Mouse (Mus musculus): ENCODE results near the gene Msantd2. TPM values are rescaled to one million over a fixed set of nuclear protein-coding genes. Genes with fewer than 3 reads are reported as not detected.

The Msantd2 gene
- 3.1 and 4.4 TPM in 2 replicates for polyA plus RNA-seq (2021; fragmentation: Nextera tagmentation)
- long read RNA-seq, experiment 1, partial matches to known transcripts: 0 of 10 reads
- long read RNA-seq, experiment 1, other reads (novel, unspliced or antisense): 7 of 10 reads
- long read RNA-seq, experiment 2, partial matches to known transcripts: 0 of 2 reads
- long read RNA-seq, experiment 2, other reads (novel, unspliced or antisense): 2 of 2 reads

GRCm38 (mm10) chr9:37488611-37489396, at the start of gene Msantd2:
Msantd2 (plus strand) TSS chr9:37489319.

DNA sequence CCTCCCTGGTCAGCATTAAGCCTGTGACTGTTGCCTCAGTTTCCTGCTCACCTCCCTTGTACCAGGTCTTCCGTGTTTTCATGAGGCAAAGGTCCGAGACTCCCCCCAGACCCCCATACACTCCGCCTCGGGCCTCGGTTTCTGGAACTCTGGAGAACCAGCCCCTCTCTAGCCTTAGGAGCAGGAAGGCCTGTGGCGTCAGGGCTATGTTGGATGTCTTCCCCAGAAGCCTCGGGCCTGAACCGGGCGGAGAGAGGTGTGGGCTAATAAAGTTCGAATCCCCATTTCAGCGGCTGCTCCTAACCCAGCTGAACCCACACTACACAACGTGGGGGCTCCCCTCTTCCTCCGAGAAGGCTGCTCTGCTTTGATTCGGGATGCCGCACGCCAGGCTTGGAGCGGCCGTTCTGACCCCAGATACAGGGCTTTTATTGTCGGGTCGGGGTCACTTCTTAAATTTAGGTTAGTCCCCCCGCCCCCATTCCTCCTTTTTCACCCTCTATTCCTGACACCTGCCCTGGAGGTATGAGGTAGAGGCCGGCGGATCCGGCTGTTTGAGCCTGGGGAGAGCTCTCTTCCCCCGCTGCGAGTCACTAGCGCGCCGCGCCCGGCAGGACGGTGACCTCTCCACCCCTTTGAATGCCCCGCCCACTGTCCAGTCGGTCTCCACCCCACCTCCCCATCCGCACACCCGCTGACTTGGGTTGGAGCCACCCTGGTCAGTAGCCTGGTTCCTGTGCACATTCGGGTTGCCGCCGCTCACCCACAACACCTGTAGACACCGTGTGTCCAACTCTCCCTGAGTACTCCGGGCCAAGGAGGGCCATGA, 38.5 kb downstream of the Msantd2 start, which contains the start of gene Esam:
Esam (plus strand) TSS at position 683 of the 829 bp plus-strand sequence.

DNA sequence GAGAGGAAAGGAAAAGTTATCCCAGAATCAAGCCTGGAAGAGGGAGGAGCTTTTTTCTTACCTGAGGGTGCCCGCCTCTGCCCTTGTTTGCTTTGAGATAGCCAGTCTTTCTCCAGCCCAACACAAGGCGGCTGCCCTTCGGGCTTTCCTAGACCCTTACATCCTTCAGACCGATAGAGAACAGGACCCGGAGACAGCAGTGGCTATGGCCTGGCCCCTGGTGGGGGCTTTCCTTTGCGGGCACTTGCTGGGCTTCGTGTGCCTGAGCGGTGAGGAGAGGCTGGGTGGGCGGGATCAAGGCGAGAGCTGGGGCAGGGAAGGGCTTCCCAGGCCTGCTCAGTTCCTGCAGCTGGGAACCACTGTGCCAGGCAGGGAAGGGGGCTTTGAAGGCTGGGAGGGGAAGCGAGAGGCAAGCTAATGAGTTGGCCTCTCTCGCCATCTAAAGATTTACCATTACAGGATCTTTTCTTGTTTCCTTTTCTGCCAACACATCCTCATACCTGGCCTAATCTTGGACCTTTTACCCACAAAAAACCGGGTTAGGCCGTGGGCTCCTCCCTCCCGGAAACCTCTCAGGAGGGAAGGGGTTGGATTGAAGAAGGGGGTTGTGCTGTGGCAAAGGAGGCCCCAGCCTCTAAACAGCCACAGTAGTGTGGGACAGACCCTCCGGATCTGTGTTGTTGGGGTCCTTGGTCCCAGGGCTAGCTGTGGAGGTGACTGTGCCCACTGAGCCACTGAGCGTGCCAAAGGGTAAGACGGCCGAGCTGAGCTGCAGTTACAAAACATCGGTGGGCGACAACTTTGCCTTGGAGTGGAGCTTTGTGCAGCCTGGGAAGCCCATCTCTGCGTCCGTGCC, 50.3 kb downstream of the Msantd2 start, which contains the start of gene Vsig2:
Vsig2 (plus strand) TSS at position 86 of the 856 bp plus-strand sequence.

GRCm38 (mm10) chr9:37552536-37553293, 63.6 kb downstream of the Msantd2 start, which contains the start of gene Nrgn:
Nrgn (minus strand) TSS chr9:37552904.

GRCm38 (mm10) chr9:37554838-37555748, 66.0 kb downstream of the Msantd2 start, which contains the start of gene Siae:
Siae (plus strand) TSS chr9:37555698.

Other genes starting within 250 kb of the Msantd2 start
- 1.3 and 1.5 TPM in 2 replicates for gene Slc37a2, start 233.6 kb upstream of the Msantd2 start, polyA plus RNA-seq (2021; fragmentation: Nextera tagmentation)
- gene Ccdc15, start 140.9 kb upstream of the Msantd2 start, polyA plus RNA-seq (2021; fragmentation: Nextera tagmentation): 1.1 and 1.4 TPM in 2 replicates
- 50.7 and 55.6 TPM in 2 replicates for gene Hepacam, start 122.0 kb upstream of the Msantd2 start, polyA plus RNA-seq (2021; fragmentation: Nextera tagmentation)
- gene Robo4, start 87.4 kb upstream of the Msantd2 start, polyA plus RNA-seq (2021; fragmentation: Nextera tagmentation): 0.65 and 1.8 TPM in 2 replicates
- gene Robo3, start 56.1 kb upstream of the Msantd2 start, polyA plus RNA-seq (2021; fragmentation: Nextera tagmentation): 0.86 and 1.0 TPM in 2 replicates
- gene Esam, start 38.8 kb downstream of the Msantd2 start, polyA plus RNA-seq (2021; fragmentation: Nextera tagmentation): 19.0 and 20.7 TPM in 2 replicates
- 3.4 and 4.1 TPM in 2 replicates for gene Vsig2, start 49.9 kb downstream of the Msantd2 start, polyA plus RNA-seq (2021; fragmentation: Nextera tagmentation)
- gene Nrgn, start 63.6 kb downstream of the Msantd2 start, polyA plus RNA-seq (2021; fragmentation: Nextera tagmentation): 196 and 564 TPM in 2 replicates
- 14.4 and 16.3 TPM in 2 replicates for gene Siae, start 66.4 kb downstream of the Msantd2 start, polyA plus RNA-seq (2021; fragmentation: Nextera tagmentation)
- 6.6 and 7.7 TPM in 2 replicates for gene Spa17, start 124.4 kb downstream of the Msantd2 start, polyA plus RNA-seq (2021; fragmentation: Nextera tagmentation)
- 74.7 and 81.0 TPM in 2 replicates for gene Tbrg1, start 168.0 kb downstream of the Msantd2 start, polyA plus RNA-seq (2021; fragmentation: Nextera tagmentation)
- gene Panx3, start 179.9 kb downstream of the Msantd2 start, polyA plus RNA-seq (2021; fragmentation: Nextera tagmentation): not detected in 2 replicates
- gene Olfr160, start 226.9 kb downstream of the Msantd2 start, polyA plus RNA-seq (2021; fragmentation: Nextera tagmentation): not detected in 2 replicates